Mouse (Mus musculus) NIH3T3 (cell line): ENCODE data around the gene Lpin3.

Source experiments
- DNase-seq: peaks from one replicate; pipeline ENCODE4 v3.0.0-alpha.2; 2012; ENCODE audit warnings: low read depth

The Lpin3 gene

GRCm38 (mm10) chr2:160887284-160887683 lies 6.8 kb downstream of the Lpin3 start:
- peak; percentile 86 for DNase-seq

GRCm38 (mm10) chr2:160887859-160888258 lies 7.4 kb downstream of the Lpin3 start:
- DNase-seq = no peak

- no peak for DNase-seq
These were observed 10.6 kb downstream of the Lpin3 start for GRCm38 (mm10) chr2:160891045-160891444.

GRCm38 (mm10) chr2:160891697-160892096 lies 11.2 kb downstream of the Lpin3 start:
- DNase-seq = no peak

- no peak for DNase-seq
These were observed 21.4 kb downstream of the Lpin3 start for GRCm38 (mm10) chr2:160901656-160902412.

- DNase-seq = no peak
These were observed 24.8 kb downstream of the Lpin3 start for GRCm38 (mm10) chr2:160905301-160905700.

GRCm38 (mm10) chr2:160906101-160906500 lies 25.6 kb downstream of the Lpin3 start:
- DNase-seq = no peak

GRCm38 (mm10) chr2:160908607-160909006 lies 28.1 kb downstream of the Lpin3 start:
- no peak for DNase-seq

- no peak for DNase-seq
These were observed 30.2 kb downstream of the Lpin3 start for GRCm38 (mm10) chr2:160910633-160911032.

- DNase-seq = no peak
These were observed 31.2 kb downstream of the Lpin3 start for GRCm38 (mm10) chr2:160911558-160912201.

GRCm38 (mm10) chr2:160912231-160912671 lies 31.8 kb downstream of the Lpin3 start, which contains the start of gene Emilin3:
Gene Emilin3, minus strand, starts transcription at chr2:160912328.
- no peak for DNase-seq

- DNase-seq = no peak
These were observed 34.2 kb downstream of the Lpin3 start for GRCm38 (mm10) chr2:160914656-160915055.

GRCm38 (mm10) chr2:160915821-160916610 lies 35.5 kb downstream of the Lpin3 start:
- DNase-seq = no peak

GRCm38 (mm10) chr2:160916714-160917113 lies 36.2 kb downstream of the Lpin3 start:
- no peak for DNase-seq

GRCm38 (mm10) chr2:160917313-160917712 lies 36.8 kb downstream of the Lpin3 start:
- DNase-seq = no peak

GRCm38 (mm10) chr2:160918154-160918929 lies 37.9 kb downstream of the Lpin3 start:
- no peak for DNase-seq

GRCm38 (mm10) chr2:160918930-160919215 lies 38.4 kb downstream of the Lpin3 start:
- DNase-seq = no peak

GRCm38 (mm10) chr2:160921285-160921684 lies 40.8 kb downstream of the Lpin3 start:
- peak; percentile 31 for DNase-seq

- DNase-seq = peak; percentile 31
These were observed 44.7 kb downstream of the Lpin3 start for GRCm38 (mm10) chr2:160925203-160925602.

GRCm38 (mm10) chr2:160931378-160931777 lies 50.9 kb downstream of the Lpin3 start:
- peak; percentile 22 for DNase-seq

GRCm38 (mm10) chr2:160932325-160932724 lies 51.9 kb downstream of the Lpin3 start:
- peak; percentile 78 for DNase-seq

- peak; percentile 19 for DNase-seq
These were observed 52.5 kb downstream of the Lpin3 start for GRCm38 (mm10) chr2:160932981-160933380.
